Mouse (Mus musculus) v-Abl transformed pro-B cells (cell line): Measurements from ENCODE around the gene Zc3h10.

Experiments used
- in situ Hi-C, 2 experiments: fragments of 400-800 bp; cut with MboI; formaldehyde crosslinking; loops; one replicate each; pipeline ENCODE4 v1.15.1; 2025; ENCODE audit not compliant: unreplicated experiment in 2 of 2

Gene Zc3h10

DNA sequence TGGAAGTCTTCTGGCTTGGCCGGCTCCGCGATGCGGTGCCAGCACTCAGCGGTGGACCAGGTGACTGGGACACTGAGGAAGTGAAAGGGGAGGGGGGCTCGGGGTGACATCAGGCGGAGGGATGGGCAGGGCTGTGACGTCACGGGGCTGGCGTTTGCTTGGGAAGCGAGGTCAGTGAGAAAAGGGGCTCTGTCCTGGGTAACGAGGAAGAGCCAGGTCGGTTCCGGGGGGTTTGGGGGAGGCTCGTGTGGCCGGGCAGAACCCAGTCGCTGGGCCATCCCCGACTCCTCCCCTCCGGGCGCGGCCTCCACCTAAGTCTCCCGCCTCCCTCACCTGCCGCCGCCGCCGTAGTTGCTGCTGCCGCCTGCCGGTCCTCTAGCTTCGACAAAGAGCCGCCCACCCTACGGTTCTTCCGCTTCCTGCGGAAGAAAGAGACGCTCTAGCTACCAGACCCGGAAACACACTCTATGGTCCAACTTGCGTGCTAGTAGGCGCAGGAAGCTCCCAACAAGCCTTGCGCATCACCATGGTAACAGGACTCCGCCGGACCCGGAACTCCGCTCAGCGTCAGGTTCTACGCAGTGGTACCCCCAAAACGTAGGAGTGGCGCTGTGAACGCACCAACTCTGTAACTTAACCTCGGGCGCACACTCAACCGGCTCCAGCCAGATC lies at the start of gene Zc3h10:
TSS of gene Zc3h10 (minus strand) at position 414 of the 672 bp plus-strand sequence.
- in situ Hi-C loops = loop anchor here (5.0 to 10.0 kb wide), 4 partner anchors 127 to 213 kb away; partner anchors contain the start of genes Cs (in 2 of the 2), Coq10a (in 1 of the 2) and Suox (in 1 of the 2)

DNA sequence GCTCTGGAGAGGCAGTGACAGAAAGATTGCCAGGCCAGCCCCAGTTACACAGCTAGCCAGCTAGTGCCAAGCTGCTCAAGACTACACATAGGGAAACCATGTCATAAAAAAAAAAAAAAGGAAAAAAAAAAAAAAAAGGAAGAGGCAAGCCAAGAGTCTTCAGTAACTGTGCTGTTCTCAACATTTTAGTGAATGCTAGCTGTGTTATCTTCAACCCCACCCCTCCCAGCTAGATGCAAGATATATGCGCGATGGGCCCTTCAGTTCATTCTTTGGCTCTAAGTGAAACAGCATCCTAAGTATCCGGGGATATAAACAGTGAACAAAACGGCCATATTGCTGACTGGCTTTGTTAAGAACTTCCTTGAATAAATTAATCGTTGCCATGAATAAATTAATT lies 45.2 kb upstream of the Zc3h10 start:
- in situ Hi-C loops = no loop called here

DNA sequence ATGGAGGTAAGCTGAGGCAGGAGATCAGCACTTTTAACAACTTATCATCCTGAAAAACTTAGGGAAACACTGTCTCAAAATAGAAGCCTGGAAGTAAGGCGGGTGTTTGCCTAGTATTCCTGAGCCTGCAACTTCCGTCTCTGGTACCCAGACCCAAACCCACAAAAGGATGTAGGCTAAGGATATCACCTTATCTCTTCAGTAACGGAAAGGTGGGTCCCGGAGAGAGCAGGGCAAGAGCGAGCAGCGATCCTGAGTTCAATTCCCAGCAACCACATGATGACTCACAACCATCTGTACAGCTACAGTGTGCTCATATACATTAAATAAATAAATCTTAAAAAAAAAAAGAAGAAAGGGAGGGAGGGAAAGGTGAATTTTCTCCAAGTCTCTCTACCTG lies 43.9 kb upstream of the Zc3h10 start:
- in situ Hi-C loops = no loop called here

DNA sequence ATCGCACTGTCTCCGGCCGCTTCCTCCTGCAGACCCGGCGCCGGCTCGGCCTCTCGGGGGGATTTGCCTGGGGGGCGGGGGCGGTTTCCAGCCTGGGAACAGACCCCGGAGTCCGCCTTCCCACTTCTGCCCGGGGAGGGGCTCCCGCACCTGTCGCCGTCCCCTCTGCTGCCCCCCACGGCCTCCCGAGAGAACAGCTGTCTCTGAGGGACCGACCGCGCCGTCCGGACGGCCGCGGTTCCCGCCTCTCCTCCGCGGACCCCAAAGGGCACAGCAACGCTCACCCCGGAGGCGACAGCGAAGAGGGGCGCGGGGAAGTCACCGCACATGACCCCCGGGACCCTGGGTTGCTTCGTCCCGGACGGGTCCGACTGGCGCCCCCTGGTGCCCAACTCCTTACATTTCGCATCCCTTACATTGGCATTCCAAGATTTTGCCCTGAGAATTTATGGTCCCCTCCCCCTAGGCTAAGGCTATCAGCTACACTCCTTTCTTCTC lies 42.7 kb upstream of the Zc3h10 start:
- in situ Hi-C loops = no loop called here

GRCm38 (mm10) chr10:128589464-128590192 lies 42.1 kb upstream of the Zc3h10 start, which contains the start of gene Erbb3:
Gene Erbb3, minus strand, starts transcription at chr10:128589652.
- in situ Hi-C loops = no loop called here

GRCm38 (mm10) chr10:128588775-128589463 lies 41.3 kb upstream of the Zc3h10 start:
- in situ Hi-C loops = no loop called here

DNA sequence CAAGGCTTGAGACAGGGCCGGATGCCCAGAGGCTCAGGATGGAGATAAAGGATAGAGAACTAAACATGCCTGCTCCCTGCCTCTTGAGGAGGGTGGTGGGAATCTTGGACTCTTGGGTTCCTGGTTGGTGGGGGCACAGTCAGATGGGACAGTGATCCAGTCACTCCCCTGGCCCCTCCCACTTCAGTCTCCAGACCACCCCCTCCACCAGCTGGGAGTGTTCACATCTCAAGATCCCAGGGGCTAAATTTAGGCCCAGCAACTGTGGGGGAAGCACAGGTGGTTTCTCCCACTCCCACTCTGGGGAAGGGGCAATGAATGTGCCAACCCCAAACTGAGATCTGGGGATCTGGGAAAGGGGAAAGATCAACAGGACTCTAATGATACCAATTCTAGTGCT lies 40.6 kb upstream of the Zc3h10 start:
- in situ Hi-C loops = no loop called here

DNA sequence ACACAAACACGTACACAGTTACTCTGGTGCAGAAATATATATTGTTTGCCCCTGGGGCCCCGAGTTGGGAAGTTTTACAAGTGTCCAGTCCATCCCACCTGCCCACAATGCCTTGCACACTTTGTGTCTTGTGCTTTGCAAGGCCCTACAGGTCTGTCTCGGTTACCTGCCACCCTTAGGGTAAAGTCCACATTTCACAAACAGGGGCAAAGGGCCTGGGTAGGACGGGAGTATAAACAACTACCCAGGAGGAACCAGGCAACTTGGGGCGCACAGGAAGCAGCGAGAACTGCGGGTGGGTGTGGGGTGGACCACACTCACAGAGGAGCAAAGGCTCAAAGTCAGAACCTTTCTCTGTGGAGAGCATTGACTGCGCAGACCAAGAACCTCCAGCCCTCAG lies 40.1 kb upstream of the Zc3h10 start:
- in situ Hi-C loops = no loop called here

DNA sequence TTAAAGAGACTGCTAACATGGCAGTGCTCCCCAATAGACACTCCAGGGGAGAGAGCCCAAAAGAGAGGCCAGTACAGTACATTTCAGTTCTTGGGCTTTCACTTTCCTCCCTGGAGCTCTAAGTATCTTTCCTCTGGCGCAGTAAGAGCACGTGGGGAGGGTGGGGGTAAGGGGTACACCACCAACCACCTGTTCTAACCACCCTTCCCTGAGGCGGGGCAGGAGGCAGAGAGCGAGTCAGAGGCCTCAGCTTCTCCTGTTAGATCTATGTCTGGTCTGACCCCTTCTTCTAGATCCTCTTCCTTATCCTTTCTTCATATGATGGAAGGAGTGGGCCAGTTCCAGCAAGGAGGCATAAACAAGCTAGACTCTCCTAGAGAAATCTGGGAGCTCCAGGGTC lies 39.5 kb upstream of the Zc3h10 start:
- in situ Hi-C loops = no loop called here

GRCm38 (mm10) chr10:128586546-128586945 lies 39.0 kb upstream of the Zc3h10 start:
- in situ Hi-C loops = no loop called here

DNA sequence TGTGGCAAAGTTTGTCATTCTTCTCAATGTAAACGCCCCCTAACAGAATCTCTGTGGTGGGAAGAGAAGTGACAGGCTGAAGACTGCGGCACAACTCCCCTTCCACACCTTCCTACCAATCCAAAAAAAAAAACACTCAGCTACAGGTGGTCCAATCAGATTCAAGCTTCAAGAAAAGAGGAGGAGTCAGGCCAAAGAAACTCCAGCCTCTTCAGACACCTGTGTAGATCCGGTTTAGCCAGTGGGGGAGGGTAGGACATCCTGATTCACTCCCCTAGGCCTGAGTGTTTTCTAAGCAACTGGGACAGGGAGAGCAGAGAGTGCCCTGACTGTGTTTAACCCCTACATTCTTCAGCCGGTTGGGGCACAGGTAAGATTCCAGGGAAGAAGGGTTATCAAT lies 36.8 kb upstream of the Zc3h10 start:
- in situ Hi-C loops = no loop called here

GRCm38 (mm10) chr10:128583644-128584043 lies 36.1 kb upstream of the Zc3h10 start:
- in situ Hi-C loops = no loop called here

- in situ Hi-C loops = no loop called here
These were observed 32.2 kb upstream of the Zc3h10 start for GRCm38 (mm10) chr10:128579731-128580130.

DNA sequence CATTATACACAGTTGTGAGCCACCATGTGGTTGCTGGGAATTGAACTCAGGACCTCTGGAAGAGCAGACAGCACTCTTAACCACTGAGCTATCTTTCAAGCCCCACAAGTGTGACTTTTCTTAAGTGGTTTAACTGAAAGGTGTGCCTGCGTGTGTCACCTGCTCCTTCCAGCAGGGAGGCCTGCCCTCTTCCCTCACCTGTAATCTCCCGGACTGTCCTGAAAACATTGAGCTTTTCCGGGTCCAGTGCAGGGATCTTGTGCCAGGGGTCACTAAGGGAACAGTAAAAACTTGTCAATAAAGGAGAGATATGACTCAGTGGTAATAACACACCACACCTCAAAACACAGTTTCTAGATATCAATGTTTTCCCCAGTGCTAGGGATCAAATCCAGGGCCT lies 31.7 kb upstream of the Zc3h10 start:
- in situ Hi-C loops = no loop called here

DNA sequence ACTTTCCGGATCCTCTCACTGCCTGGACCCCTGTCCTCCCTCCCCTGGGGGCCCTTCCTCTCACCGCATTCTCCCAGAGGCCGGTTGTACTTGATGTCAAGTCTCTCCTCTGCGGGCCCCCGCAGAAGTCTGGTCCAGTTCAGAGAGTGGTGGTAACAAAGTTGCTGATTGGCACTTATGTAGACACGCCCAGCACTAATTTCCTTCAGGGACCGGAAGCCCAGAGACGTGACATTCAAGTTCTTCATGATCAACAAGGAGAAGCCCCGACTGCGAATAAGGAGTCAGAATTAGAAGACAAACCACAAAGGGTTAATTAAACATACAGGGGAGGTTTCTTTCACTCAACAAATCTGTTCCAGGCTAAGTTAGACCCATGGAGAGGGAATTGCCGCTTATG lies 30.8 kb upstream of the Zc3h10 start:
- in situ Hi-C loops = no loop called here

DNA sequence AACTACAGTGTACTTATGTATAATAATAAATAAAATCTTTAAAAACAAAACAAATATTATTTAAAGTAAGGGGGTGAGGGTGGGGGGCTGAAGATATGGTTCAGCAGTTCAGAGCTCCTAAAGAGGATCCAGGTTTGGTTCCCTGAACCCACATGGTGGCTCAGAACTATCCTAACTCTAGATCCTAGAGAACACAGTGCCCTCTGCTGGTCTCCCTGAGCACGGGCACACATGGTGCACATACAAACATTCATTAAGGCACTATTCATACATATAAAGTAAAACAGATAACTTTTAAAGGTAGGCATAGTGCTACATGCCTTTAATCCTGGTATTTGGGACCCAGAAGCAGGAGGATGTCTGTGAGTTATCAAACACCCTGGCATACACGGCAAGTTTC lies 27.5 kb upstream of the Zc3h10 start:
- in situ Hi-C loops = no loop called here

- in situ Hi-C loops = no loop called here
These were observed 18.4 kb upstream of the Zc3h10 start, which contains the start of gene Pa2g4 for GRCm38 (mm10) chr10:128565788-128566531. Gene Pa2g4, minus strand, starts transcription at chr10:128565987.

DNA sequence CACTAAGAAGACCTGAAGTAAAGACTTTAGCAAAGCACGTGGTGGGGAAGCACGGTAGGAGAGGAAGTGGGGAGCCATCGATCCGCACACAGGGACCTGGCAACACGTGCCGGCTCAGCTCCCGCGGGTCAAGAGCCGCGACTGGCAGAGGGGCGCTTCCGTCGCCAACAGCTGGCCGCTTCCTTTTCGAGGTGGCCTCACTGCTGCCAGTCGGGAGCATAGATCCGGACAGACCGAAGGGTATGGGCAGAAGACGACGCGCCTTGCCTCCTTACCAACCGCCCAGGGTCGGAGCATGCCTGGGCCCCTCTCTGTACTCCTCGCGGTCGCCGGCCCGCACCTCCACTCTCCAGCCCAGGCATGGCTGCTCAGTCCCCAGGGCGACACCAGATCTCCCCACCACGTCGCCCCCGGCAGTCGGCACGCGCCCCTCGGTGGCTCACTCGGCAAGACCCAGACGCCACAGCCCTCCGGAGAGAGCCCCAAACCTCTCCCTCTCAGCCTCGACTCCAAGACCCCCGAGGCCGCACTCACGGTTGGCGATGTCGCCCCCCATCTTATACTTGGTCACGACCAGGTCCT lies 17.7 kb upstream of the Zc3h10 start:
- in situ Hi-C loops = no loop called here

GRCm38 (mm10) chr10:128563544-128563943 lies 16.0 kb upstream of the Zc3h10 start:
- in situ Hi-C loops = loop anchor here (5.0 kb wide), 2 partner anchors 39 to 44 kb away; no protein-coding TSS in a partner anchor

- in situ Hi-C loops = no loop called here
These were observed 9.4 kb upstream of the Zc3h10 start for GRCm38 (mm10) chr10:128556963-128557362.
